In genomic region chr4:40334841-40335240, GRCm38 (mm10) we compare ENCODE assay signal across 21 mouse cellular contexts. TPM values are rescaled to one million over a fixed set of nuclear protein-coding genes. Genes with fewer than 3 reads are reported as not detected.
DNase-seq lines count a peak whose midpoint lies in the region; ATAC-seq lines count a peak whose summit lies in the region.
"Had no signal": no experiment of that assay in that cellular context is flagged by ENCODE, and none has a peak within 500 bp of the region (broad histone marks: within the 10 kb centered on the region; RNA-seq: fewer than 3 reads in every experiment).

No protein-coding gene starts in this region.

- H3K9ac ChIP-seq in forebrain, embryonic 12.5 days, result no peak overlapping the region
- H3K9ac ChIP-seq: embryonic facial prominence, embryonic 13.5 days; heart, embryonic 13.5 days; lung, embryonic 14.5 days; midbrain, embryonic 15.5 days had no signal

- H3K36me3 ChIP-seq in forebrain, embryonic 12.5 days (replicated peaks), result no peaks in the 10 kb centered on the region
- H3K36me3 ChIP-seq: embryonic facial prominence, embryonic 13.5 days; heart, embryonic 13.5 days; hindbrain, embryonic 10.5 days; midbrain, embryonic 15.5 days had no signal

- 0 out of 2 replicates have a peak, but pooled peaks have one; percentile 62 for ATAC-seq in frontal cortex, adult (ENCODE audit: low TSS enrichment)
- ATAC-seq in granulocyte monocyte progenitor cell, adult 5-6 weeks (replicated peaks; ENCODE audit: poor library complexity, severe bottlenecking), result peak; percentile 65
- ATAC-seq in forebrain, embryonic 12.5 days (ENCODE audit: low FRiP score), result no peak
- ATAC-seq: midbrain, embryonic 15.5 days had no signal

- H3K27ac ChIP-seq in forebrain, embryonic 12.5 days, result no peak overlapping the region
- H3K27ac ChIP-seq: embryonic facial prominence, embryonic 13.5 days; heart, embryonic 13.5 days; hindbrain, embryonic 10.5 days; midbrain, embryonic 15.5 days had no signal

- WGBS in forebrain, embryonic 12.5 days, result 45% methylated on average over 1 of the region's 1 CpGs

- DNase-seq in frontal cortex, postnatal 10 days (ENCODE audit: low spot score in 2 of 2), result no peak
- DNase-seq in retina, embryonic 14.5 days (ENCODE audit: low spot score), result peak; percentile 9
- no peak for DNase-seq in retina, postnatal 1 day
- DNase-seq in adrenal gland, adult 2 months, result no peak
- DNase-seq in ovary, postnatal 14 days (ENCODE audit: low spot score), result no peak
- DNase-seq: adrenal gland, postnatal 25 days; B cell, adult 2 months; cerebellum, adult 8-10 months; kidney, adult 2 months; kidney, postnatal 25 days; liver; lung, embryonic 14.5 days; right cerebral cortex, postnatal 4 days; thymus, postnatal 4 days had no signal

- no peaks in the 10 kb centered on the region for H3K27me3 ChIP-seq in forebrain, embryonic 12.5 days
- H3K27me3 ChIP-seq: embryonic facial prominence, embryonic 13.5 days; heart, embryonic 13.5 days; midbrain, embryonic 15.5 days had no signal

- H3K4me2 ChIP-seq in forebrain, embryonic 12.5 days, result no peak overlapping the region
- H3K4me2 ChIP-seq: embryonic facial prominence, embryonic 13.5 days; heart, embryonic 13.5 days; lung, embryonic 14.5 days; midbrain, embryonic 15.5 days had no signal

- H3K9me3 ChIP-seq in forebrain, embryonic 12.5 days, result no peaks in the 10 kb centered on the region
- H3K9me3 ChIP-seq: embryonic facial prominence, embryonic 13.5 days; heart, embryonic 13.5 days; hindbrain, embryonic 10.5 days; midbrain, embryonic 15.5 days had no signal

- H3K4me1 ChIP-seq in forebrain, embryonic 12.5 days, result no peaks in the 10 kb centered on the region
- H3K4me1 ChIP-seq: embryonic facial prominence, embryonic 13.5 days; hindbrain, embryonic 10.5 days; midbrain, embryonic 15.5 days had no signal

- no peak overlapping the region for H3K4me3 ChIP-seq in forebrain, embryonic 12.5 days (replicated peaks)
- H3K4me3 ChIP-seq: embryonic facial prominence, embryonic 13.5 days; heart, embryonic 13.5 days; hindbrain, embryonic 10.5 days; midbrain, embryonic 15.5 days had no signal

RNA-seq across cellular contexts. Expression of gene Ndufb6, which starts 55.6 kb away (rescaled TPM):
- total RNA-seq in granulocyte monocyte progenitor cell, adult 5-6 weeks (2014; fragmentation: Nextera tagmentation), result 158 and 183 TPM in 2 replicates
- 46.9 and 72.7 TPM in 2 replicates for total RNA-seq in granulocyte monocyte progenitor cell, adult 5-6 weeks (2017)
- total RNA-seq in adrenal gland, adult 2 months (2021), result 100 to 1,000 TPM; 173 to 335 TPM
- 50.3 and 55.2 TPM in 2 replicates for polyA plus RNA-seq in adrenal gland, adult 2 months (2012; rRNA removed)
- polyA plus RNA-seq in forebrain, embryonic 12.5 days (2016; fragmentation: Nextera tagmentation; extraction: Ambion mirVana), result 272 and 275 TPM in 2 replicates
